Mouse (Mus musculus) lung, adult 2 months (tissue): Measurements from ENCODE around the gene Rabep2. TPM values are rescaled to one million over a fixed set of nuclear protein-coding genes. Genes with fewer than 3 reads are reported as not detected.

Experiments used
- DNase-seq: peaks from one replicate; pipeline ENCODE4 v3.0.0; 2022
- H3K4me1 ChIP-seq: fragments of 200-500 bp; 2 replicates; pipeline ENCODE4 v1.6.1; 2011; ENCODE audit warnings: low read length; ENCODE audit not compliant: control insufficient read depth, insufficient read depth
- H3K4me3 ChIP-seq: fragments of 200-500 bp; replicated peaks from 2 replicates; pipeline ENCODE3; 2011; ENCODE audit warnings: low read depth, mild to moderate bottlenecking, control low read depth, low read length; ENCODE audit errors: extremely low read depth
- CTCF ChIP-seq: fragments of 200-500 bp; IDR thresholded peaks from 2 replicates; pipeline ENCODE4 v1.5.1; 2011; ENCODE audit warnings: mild to moderate bottlenecking, low read length, control low read depth; ENCODE audit not compliant: insufficient read depth
- POLR2A ChIP-seq: fragments of 200-500 bp; IDR thresholded peaks from 2 replicates; pipeline ENCODE4 v1.6.1; 2011; ENCODE audit warnings: low read depth, mild to moderate bottlenecking, control low read depth, low read length, borderline replicate concordance; ENCODE audit errors: extremely low read depth
- WGBS: fragments of 180-500 bp; shearing (Covaris S2); methylation state at CpG from one replicate; pipeline ENCODE4 v1.1.7; 2018; 5-methylcytosine and 5-hydroxymethylcytosine counted together
- polyA plus RNA-seq: library from polyadenylated mRNA; depleted of rRNA; stranded (reverse); fragments of >200 nt; gene quantifications from 2 replicates; pipeline ENCODE4 v1.2.3, GENCODE M21; 2012

Gene Rabep2
- polyA plus RNA-seq, 1 experiment, result 33.2 TPM

- no peak for TF ChIP-seq POLR2A
- TF ChIP-seq CTCF, result no peak
- Histone ChIP-seq H3K4me1 (no peaks in the 10 kb centered on the region), H3K4me3 (no peak overlapping the region)
- 86% methylated on average over 19 of the region's 19 CpGs for WGBS
- DNase-seq, result no peak
These were observed 19.9 kb downstream of the Rabep2 start for GRCm38 (mm10) chr7:126448481-126448880.

- TF ChIP-seq POLR2A (no peak), CTCF (no peak)
- DNase-seq, result no peak
- 91% methylated on average over 18 of the region's 18 CpGs for WGBS
- no peak overlapping the region for H3K4me3 ChIP-seq
- no peaks in the 10 kb centered on the region for H3K4me1 ChIP-seq
These were observed 21.4 kb downstream of the Rabep2 start for GRCm38 (mm10) chr7:126449991-126450390.

GRCm38 (mm10) chr7:126450641-126451040, 22.1 kb downstream of the Rabep2 start:
- TF ChIP-seq CTCF, result no peak
- no peak for TF ChIP-seq POLR2A
- WGBS, result 81% methylated on average over 6 of the region's 6 CpGs

GRCm38 (mm10) chr7:126452244-126452643, 23.7 kb downstream of the Rabep2 start:
- WGBS, result 87% methylated on average over 3 of the region's 3 CpGs
- no peak overlapping the region for H3K4me3 ChIP-seq
- no peaks in the 10 kb centered on the region for H3K4me1 ChIP-seq
- no peak for DNase-seq
- TF ChIP-seq CTCF (no peak), POLR2A (no peak)

More at GRCm38 (mm10) chr7:126450641-126451040, 22.1 kb downstream of the Rabep2 start:
- no peak overlapping the region for H3K4me3 ChIP-seq
- H3K4me1 ChIP-seq, result no peaks in the 10 kb centered on the region
- no peak for DNase-seq

- Histone ChIP-seq H3K4me3 (no peak overlapping the region), H3K4me1 (no peaks in the 10 kb centered on the region)
- TF ChIP-seq CTCF, result no peak
- TF ChIP-seq POLR2A, result no peak
- DNase-seq, result no peak
- 38% methylated on average over 7 of the region's 7 CpGs for WGBS
These were observed 25.3 kb downstream of the Rabep2 start for GRCm38 (mm10) chr7:126453861-126454260.

- WGBS, result 67% methylated on average over 2 of the region's 2 CpGs
- DNase-seq, result no peak
- TF ChIP-seq POLR2A (no peak), CTCF (no peak)
- Histone ChIP-seq H3K4me1 (no peaks in the 10 kb centered on the region), H3K4me3 (no peak overlapping the region)
These were observed 26.7 kb downstream of the Rabep2 start for GRCm38 (mm10) chr7:126455242-126455641.

GRCm38 (mm10) chr7:126456382-126457266, 28.1 kb downstream of the Rabep2 start:
- no peak overlapping the region for H3K4me3 ChIP-seq
- 82% methylated on average over 17 of the region's 17 CpGs for WGBS
- TF ChIP-seq POLR2A (no peak), CTCF (no peak)
- DNase-seq, result no peak
- H3K4me1 ChIP-seq, result no peaks in the 10 kb centered on the region

GRCm38 (mm10) chr7:126458225-126458624, 29.7 kb downstream of the Rabep2 start:
- DNase-seq, result no peak
- no peaks in the 10 kb centered on the region for H3K4me1 ChIP-seq
- H3K4me3 ChIP-seq, result no peak overlapping the region
- no peak for TF ChIP-seq POLR2A
- no peak for TF ChIP-seq CTCF
- 81% methylated on average over 5 of the region's 5 CpGs for WGBS

GRCm38 (mm10) chr7:126458844-126459618, 30.5 kb downstream of the Rabep2 start:
- DNase-seq, result no peak
- Histone ChIP-seq H3K4me3 (no peak overlapping the region), H3K4me1 (no peaks in the 10 kb centered on the region)
- no peak for TF ChIP-seq POLR2A
- TF ChIP-seq CTCF, result no peak
- WGBS, result 77% methylated on average over 11 of the region's 11 CpGs
